Mouse (Mus musculus): Measurements from ENCODE around the gene Nt5c2. TPM values are rescaled to one million over a fixed set of nuclear protein-coding genes. Genes with fewer than 3 reads are reported as not detected.
A peak's percentile ranks its signal among the peaks of the same experiment; 100 is the strongest.

Nt5c2 gene
- polyA plus RNA-seq, 1 experiment from 2014 or later, result 107 TPM

GRCm38 (mm10) chr19:46988231-46989087 is 26.5 kb downstream of the Nt5c2 start:
- H3K36me3 ChIP-seq (ENCODE audit: control insufficient read depth, insufficient read depth, low read length), result no peaks in the 10 kb centered on the region
- peak overlapping the region; percentile 64 for H3K4me2 ChIP-seq
- no peaks in the 10 kb centered on the region for H3K27me3 ChIP-seq (replicated peaks; ENCODE audit: control insufficient read depth, insufficient read depth, low read length)
- DNase-seq (ENCODE audit: low spot score) (peak; percentile 71), ATAC-seq (replicated peaks; ENCODE audit: low FRiP score) (peak; percentile 91)
- no peaks in the 10 kb centered on the region for H3K9me3 ChIP-seq (ENCODE audit: control insufficient read depth, low read length)
- H3K4me1 ChIP-seq (replicated peaks; ENCODE audit: control insufficient read depth, insufficient read depth, low read length), result peaks cover 55% of the 10 kb centered on the region
- WGBS, result 40% methylated on average over 16 of the region's 16 CpGs
- peak overlapping the region; percentile 68 for H3K9ac ChIP-seq (ENCODE audit: low read depth, low read length)
- H3K4me3 ChIP-seq (ENCODE audit: low read depth, low read length), result peak overlapping the region; percentile 10
- H3K27ac ChIP-seq (ENCODE audit: low read depth, low read length), result peak overlapping the region; percentile 96

- Histone ChIP-seq H3K36me3 (ENCODE audit: control insufficient read depth, insufficient read depth, low read length) (no peaks in the 10 kb centered on the region), H3K27ac (ENCODE audit: low read depth, low read length) (peak overlapping the region; percentile 96), H3K4me3 (ENCODE audit: low read depth, low read length) (peak overlapping the region; percentile 10; the same call in 1 of the 2 replicates), H3K4me2 (peak overlapping the region; percentile 64), H3K9ac (ENCODE audit: low read depth, low read length) (peak overlapping the region; percentile 68), H3K27me3 (replicated peaks; ENCODE audit: control insufficient read depth, insufficient read depth, low read length) (no peaks in the 10 kb centered on the region), H3K9me3 (ENCODE audit: control insufficient read depth, low read length) (no peaks in the 10 kb centered on the region), H3K4me1 (replicated peaks; ENCODE audit: control insufficient read depth, insufficient read depth, low read length) (peaks cover 63% of the 10 kb centered on the region)
- WGBS, result 61% methylated on average over 6 of the region's 6 CpGs
- DNase-seq (ENCODE audit: low spot score) (no peak), ATAC-seq (replicated peaks; ENCODE audit: low FRiP score) (no peak)
Measured at GRCm38 (mm10) chr19:46987646-46988045, 27.3 kb downstream of the Nt5c2 start.

GRCm38 (mm10) chr19:46984726-46985622 is 30.0 kb downstream of the Nt5c2 start:
- H3K9me3 ChIP-seq (ENCODE audit: control insufficient read depth, low read length), result no peaks in the 10 kb centered on the region
- no peaks in the 10 kb centered on the region for H3K27me3 ChIP-seq (replicated peaks; ENCODE audit: control insufficient read depth, insufficient read depth, low read length)
- no peak for DNase-seq (ENCODE audit: low spot score)
- H3K27ac ChIP-seq (ENCODE audit: low read depth, low read length), result peak overlapping the region; percentile 77
- no peak overlapping the region for H3K4me3 ChIP-seq (ENCODE audit: low read depth, low read length)
- peak overlapping the region; percentile 12 for H3K9ac ChIP-seq (ENCODE audit: low read depth, low read length)
- WGBS, result 67% methylated on average over 13 of the region's 13 CpGs
- ATAC-seq (replicated peaks; ENCODE audit: low FRiP score), result no peak
- peak overlapping the region; percentile 42 for H3K4me2 ChIP-seq
- H3K4me1 ChIP-seq (replicated peaks; ENCODE audit: control insufficient read depth, insufficient read depth, low read length), result peaks cover 67% of the 10 kb centered on the region
- no peaks in the 10 kb centered on the region for H3K36me3 ChIP-seq (ENCODE audit: control insufficient read depth, insufficient read depth, low read length)

- Histone ChIP-seq H3K27ac (ENCODE audit: low read depth, low read length) (peak overlapping the region; percentile 95), H3K4me1 (replicated peaks; ENCODE audit: control insufficient read depth, insufficient read depth, low read length) (peaks cover 61% of the 10 kb centered on the region), H3K36me3 (ENCODE audit: control insufficient read depth, insufficient read depth, low read length) (no peaks in the 10 kb centered on the region), H3K9me3 (ENCODE audit: control insufficient read depth, low read length) (no peaks in the 10 kb centered on the region), H3K9ac (ENCODE audit: low read depth, low read length) (peak overlapping the region; percentile 52), H3K4me3 (ENCODE audit: low read depth, low read length) (no peak overlapping the region), H3K4me2 (peak overlapping the region; percentile 50), H3K27me3 (replicated peaks; ENCODE audit: control insufficient read depth, insufficient read depth, low read length) (no peaks in the 10 kb centered on the region)
- WGBS, result 18% methylated on average over 11 of the region's 11 CpGs
- ATAC-seq (replicated peaks; ENCODE audit: low FRiP score) (peak; percentile 78), DNase-seq (ENCODE audit: low spot score) (peak; percentile 50)
Measured at GRCm38 (mm10) chr19:46983966-46984380, 31.0 kb downstream of the Nt5c2 start.

- Histone ChIP-seq H3K36me3 (ENCODE audit: control insufficient read depth, insufficient read depth, low read length) (no peaks in the 10 kb centered on the region), H3K9ac (ENCODE audit: low read depth, low read length) (peak overlapping the region; percentile 52), H3K9me3 (ENCODE audit: control insufficient read depth, low read length) (no peaks in the 10 kb centered on the region), H3K4me2 (peak overlapping the region; percentile 50), H3K4me1 (replicated peaks; ENCODE audit: control insufficient read depth, insufficient read depth, low read length) (peaks cover 56% of the 10 kb centered on the region), H3K27ac (ENCODE audit: low read depth, low read length) (peak overlapping the region; percentile 95), H3K4me3 (ENCODE audit: low read depth, low read length) (no peak overlapping the region), H3K27me3 (replicated peaks; ENCODE audit: control insufficient read depth, insufficient read depth, low read length) (no peaks in the 10 kb centered on the region)
- no peak for ATAC-seq (replicated peaks; ENCODE audit: low FRiP score)
- DNase-seq (ENCODE audit: low spot score), result no peak
- 55% methylated on average over 14 of the region's 14 CpGs for WGBS
Measured at GRCm38 (mm10) chr19:46983352-46983965, 31.5 kb downstream of the Nt5c2 start.

GRCm38 (mm10) chr19:46981462-46981861 is 33.5 kb downstream of the Nt5c2 start:
- H3K9me3 ChIP-seq (ENCODE audit: control insufficient read depth, low read length), result no peaks in the 10 kb centered on the region
- ATAC-seq (replicated peaks; ENCODE audit: low FRiP score) (no peak), DNase-seq (ENCODE audit: low spot score) (no peak)
- 43% methylated on average over 6 of the region's 6 CpGs for WGBS
- no peaks in the 10 kb centered on the region for H3K36me3 ChIP-seq (ENCODE audit: control insufficient read depth, insufficient read depth, low read length)
- H3K27me3 ChIP-seq (replicated peaks; ENCODE audit: control insufficient read depth, insufficient read depth, low read length), result no peaks in the 10 kb centered on the region
- no peak overlapping the region for H3K4me3 ChIP-seq (ENCODE audit: low read depth, low read length)
- H3K4me1 ChIP-seq (replicated peaks; ENCODE audit: control insufficient read depth, insufficient read depth, low read length), result peaks cover 41% of the 10 kb centered on the region
- H3K4me2 ChIP-seq, result no peak overlapping the region
- H3K9ac ChIP-seq (ENCODE audit: low read depth, low read length), result no peak overlapping the region
- no peak overlapping the region for H3K27ac ChIP-seq (ENCODE audit: low read depth, low read length)

- Histone ChIP-seq H3K36me3 (ENCODE audit: control insufficient read depth, insufficient read depth, low read length) (no peaks in the 10 kb centered on the region), H3K27me3 (replicated peaks; ENCODE audit: control insufficient read depth, insufficient read depth, low read length) (no peaks in the 10 kb centered on the region), H3K9ac (ENCODE audit: low read depth, low read length) (no peak overlapping the region), H3K27ac (ENCODE audit: low read depth, low read length) (no peak overlapping the region), H3K4me1 (replicated peaks; ENCODE audit: control insufficient read depth, insufficient read depth, low read length) (peaks cover 33% of the 10 kb centered on the region), H3K4me3 (ENCODE audit: low read depth, low read length) (no peak overlapping the region), H3K4me2 (no peak overlapping the region), H3K9me3 (ENCODE audit: control insufficient read depth, low read length) (no peaks in the 10 kb centered on the region)
- ATAC-seq (replicated peaks; ENCODE audit: low FRiP score), result no peak
- 77% methylated on average over 3 of the region's 3 CpGs for WGBS
- no peak for DNase-seq (ENCODE audit: low spot score)
Measured at GRCm38 (mm10) chr19:46979781-46980105, 35.2 kb downstream of the Nt5c2 start.

- ATAC-seq (replicated peaks; ENCODE audit: low FRiP score) (no peak), DNase-seq (ENCODE audit: low spot score) (no peak)
- Histone ChIP-seq H3K4me2 (no peak overlapping the region), H3K4me1 (replicated peaks; ENCODE audit: control insufficient read depth, insufficient read depth, low read length) (peaks cover 29% of the 10 kb centered on the region), H3K36me3 (ENCODE audit: control insufficient read depth, insufficient read depth, low read length) (no peaks in the 10 kb centered on the region), H3K27me3 (replicated peaks; ENCODE audit: control insufficient read depth, insufficient read depth, low read length) (no peaks in the 10 kb centered on the region), H3K27ac (ENCODE audit: low read depth, low read length) (no peak overlapping the region), H3K4me3 (ENCODE audit: low read depth, low read length) (no peak overlapping the region), H3K9ac (ENCODE audit: low read depth, low read length) (no peak overlapping the region), H3K9me3 (ENCODE audit: control insufficient read depth, low read length) (no peaks in the 10 kb centered on the region)
- WGBS, result 72% methylated on average over 17 of the region's 17 CpGs
Measured at GRCm38 (mm10) chr19:46978920-46979780, 35.8 kb downstream of the Nt5c2 start.

Data from liver, embryonic 11.5 days (tissue).